Mouse (Mus musculus) limb, embryonic 14.5 days (tissue): ENCODE data around the gene Gm26897. TPM values are rescaled to one million over a fixed set of nuclear protein-coding genes. Genes with fewer than 3 reads are reported as not detected.

ENCODE experiments used
- ATAC-seq: fragments of 200-750 bp; cut with Nextera tagmentation; 2 replicates; pipeline ENCODE4 v1.8.0; 2017; ENCODE audit warnings: low read depth, moderate number of reproducible peaks, moderate TSS enrichment; ENCODE audit not compliant: low FRiP score
- DNase-seq: peaks from one replicate; pipeline ENCODE4 v3.0.0-alpha.2; 2015; ENCODE audit warnings: low spot score
- H3K27ac ChIP-seq: fragments of 300-500 bp; sonication (generic); replicated peaks from 2 replicates; pipeline ENCODE4 v1.5.1; 2014; ENCODE audit warnings: low read depth, mild to moderate bottlenecking, low read length, moderate library complexity, mixed read lengths
- H3K27me3 ChIP-seq: fragments of 300-500 bp; sonication (generic); 2 replicates; pipeline ENCODE4 v1.6.1; 2014; ENCODE audit warnings: low read length, mixed read lengths; ENCODE audit not compliant: control insufficient read depth, insufficient read depth
- H3K36me3 ChIP-seq: fragments of 300-500 bp; sonication (generic); 2 replicates; pipeline ENCODE4 v1.6.1; 2014; ENCODE audit warnings: mild to moderate bottlenecking, low read length, moderate library complexity, mixed read lengths; ENCODE audit not compliant: control insufficient read depth, insufficient read depth
- H3K4me1 ChIP-seq: fragments of 300-500 bp; sonication (generic); 2 replicates; pipeline ENCODE4 v1.6.1; 2014; ENCODE audit warnings: antibody characterized with exemption, low read length, mixed read lengths; ENCODE audit not compliant: control insufficient read depth, insufficient read depth
- H3K4me2 ChIP-seq: fragments of 300-500 bp; sonication (generic); replicated peaks from 2 replicates; pipeline ENCODE4 v1.6.1; 2014; ENCODE audit warnings: low read depth, mild to moderate bottlenecking, low read length, moderate library complexity; ENCODE audit not compliant: severe bottlenecking
- H3K4me3 ChIP-seq: fragments of 300-500 bp; sonication (generic); replicated peaks from 2 replicates; pipeline ENCODE4 v1.5.1; 2014; ENCODE audit warnings: low read length
- H3K9ac ChIP-seq: fragments of 300-500 bp; sonication (generic); 2 replicates; pipeline ENCODE4 v1.6.1; 2014; ENCODE audit warnings: mild to moderate bottlenecking, low read depth, low read length, moderate library complexity; ENCODE audit not compliant: severe bottlenecking
- H3K9me3 ChIP-seq: fragments of 300-500 bp; sonication (generic); 2 replicates; pipeline ENCODE4 v1.6.1; 2016; ENCODE audit warnings: low read length; ENCODE audit not compliant: control insufficient read depth
- POLR2A ChIP-seq: fragments of 200-500 bp; IDR thresholded peaks from 2 replicates; pipeline ENCODE4 v1.8.0; 2012; ENCODE audit warnings: inconsistent platforms, mild to moderate bottlenecking, moderate library complexity, borderline replicate concordance; ENCODE audit not compliant: insufficient read depth, insufficient read length; ENCODE audit errors: extremely low read depth
- WGBS: fragments of 180-500 bp; shearing (Covaris S2); extraction: QIAGEN DNeasy Blood & Tissue Kit; methylation state at CpG from one replicate; pipeline ENCODE4 v1.1.7; 2014; 5-methylcytosine and 5-hydroxymethylcytosine counted together
- polyA plus RNA-seq, 2 experiments: library from polyadenylated mRNA; depleted of rRNA in 1 of 2; stranded (reverse) in 1 of 2; unstranded in 1 of 2; fragments of >200 nt; fragmentation: Nextera tagmentation in 1 of 2; extraction: Ambion mirVana in 1 of 2; gene quantifications; 2 replicates each; pipeline versions ENCODE4 v1.2.1 to v1.2.3; 2012 to 2014

Gene Gm26897
- polyA plus RNA-seq, 2 experiments, result not detected

- no peak for DNase-seq
- H3K9ac ChIP-seq, result no peak overlapping the region
These were observed 27.9 kb downstream of the Gm26897 start for GRCm38 (mm10) chr5:111761574-111761973.

DNA sequence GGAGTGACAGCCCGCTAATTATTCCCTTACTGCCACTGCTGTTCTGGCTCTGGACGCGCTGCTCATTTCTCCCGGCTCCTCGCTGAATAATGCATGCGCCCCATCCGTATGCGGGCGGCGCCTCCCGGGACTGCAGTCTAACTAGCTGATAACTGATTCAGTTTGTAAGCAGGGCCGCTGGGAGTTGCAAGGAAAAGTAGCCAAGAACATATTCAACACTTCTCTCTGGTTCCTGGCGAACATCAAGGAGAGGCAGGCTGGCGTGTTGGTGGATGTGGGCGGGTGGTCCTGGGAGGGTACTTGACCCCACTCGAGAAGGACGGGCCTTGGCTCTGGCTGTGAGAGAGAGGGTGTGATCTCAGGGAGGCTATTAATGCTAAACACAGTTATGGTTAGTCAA is 28.4 kb downstream of the Gm26897 start:
- no peak for TF ChIP-seq POLR2A
- no peak for ATAC-seq
- H3K27me3 ChIP-seq, result 0 out of 2 replicates have a peak, but pooled peaks cover 7% of the 10 kb centered on the region

More at GRCm38 (mm10) chr5:111761574-111761973, 27.9 kb downstream of the Gm26897 start:
- peaks cover 11% of the 10 kb centered on the region for H3K4me1 ChIP-seq
- ATAC-seq, result no peak
- no peak for TF ChIP-seq POLR2A
- H3K4me2 ChIP-seq, result peak overlapping the region; percentile 46
- 0 out of 2 replicates have a peak overlapping the region, but pooled peaks have one; percentile 10 for H3K4me3 ChIP-seq
- 1% methylated on average over 12 of the region's 12 CpGs for WGBS
- H3K27me3 ChIP-seq, result 0 out of 2 replicates have a peak, but pooled peaks cover 7% of the 10 kb centered on the region
- H3K9me3 ChIP-seq, result no peaks in the 10 kb centered on the region
- H3K36me3 ChIP-seq, result no peaks in the 10 kb centered on the region
- no peak overlapping the region for H3K27ac ChIP-seq

DNA sequence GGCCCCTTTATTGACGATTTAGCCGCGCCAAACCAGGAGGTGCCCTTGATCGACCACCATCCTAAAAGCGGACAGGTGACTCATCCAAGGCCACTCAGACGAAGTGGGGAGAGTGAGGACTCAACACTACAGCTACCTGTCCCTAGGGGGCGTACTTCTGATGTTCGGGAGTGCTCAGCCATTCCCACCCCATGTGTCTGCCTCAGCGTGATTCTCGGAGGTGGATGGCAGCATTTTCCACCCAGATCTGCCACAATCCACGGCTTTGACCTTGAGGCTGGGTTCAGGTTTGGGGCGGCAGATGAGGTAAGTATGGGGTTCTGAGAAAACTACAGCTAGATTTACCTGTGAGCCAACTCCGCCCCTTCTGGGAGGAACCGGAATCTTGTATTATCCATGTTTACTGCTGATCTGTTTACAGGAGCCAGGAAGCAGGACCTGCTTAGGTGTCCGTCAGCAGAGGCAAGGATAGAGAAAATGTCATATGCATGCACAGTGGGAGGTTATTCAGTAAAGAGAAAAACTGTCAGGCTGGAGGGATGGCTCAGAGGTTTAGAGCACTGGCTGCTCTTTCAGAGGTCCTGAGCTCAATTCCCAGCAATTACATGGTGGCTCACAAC is 32.1 kb downstream of the Gm26897 start:
- 75% methylated on average over 15 of the region's 15 CpGs for WGBS
- peaks cover 21% of the 10 kb centered on the region for H3K4me1 ChIP-seq
- TF ChIP-seq POLR2A, result no peak
- no peaks in the 10 kb centered on the region for H3K9me3 ChIP-seq
- no peak overlapping the region for H3K9ac ChIP-seq
- ATAC-seq (no peak), DNase-seq (no peak)
- no peaks in the 10 kb centered on the region for H3K36me3 ChIP-seq
- H3K27me3 ChIP-seq, result 0 out of 2 replicates have a peak, but pooled peaks cover 7% of the 10 kb centered on the region
- no peak overlapping the region for H3K4me3 ChIP-seq
- no peak overlapping the region for H3K27ac ChIP-seq
- no peak overlapping the region for H3K4me2 ChIP-seq

More for the DNA sequence above, 28.4 kb downstream of the Gm26897 start:
- H3K9ac ChIP-seq, result no peak overlapping the region
- H3K4me2 ChIP-seq, result peak overlapping the region; percentile 46
- H3K9me3 ChIP-seq, result no peaks in the 10 kb centered on the region
- no peak overlapping the region for H3K27ac ChIP-seq
- 11% methylated on average over 17 of the region's 17 CpGs for WGBS
- peak; percentile 28 for DNase-seq
- H3K4me1 ChIP-seq, result peaks cover 11% of the 10 kb centered on the region
- no peaks in the 10 kb centered on the region for H3K36me3 ChIP-seq
- H3K4me3 ChIP-seq, result no peak overlapping the region

DNA sequence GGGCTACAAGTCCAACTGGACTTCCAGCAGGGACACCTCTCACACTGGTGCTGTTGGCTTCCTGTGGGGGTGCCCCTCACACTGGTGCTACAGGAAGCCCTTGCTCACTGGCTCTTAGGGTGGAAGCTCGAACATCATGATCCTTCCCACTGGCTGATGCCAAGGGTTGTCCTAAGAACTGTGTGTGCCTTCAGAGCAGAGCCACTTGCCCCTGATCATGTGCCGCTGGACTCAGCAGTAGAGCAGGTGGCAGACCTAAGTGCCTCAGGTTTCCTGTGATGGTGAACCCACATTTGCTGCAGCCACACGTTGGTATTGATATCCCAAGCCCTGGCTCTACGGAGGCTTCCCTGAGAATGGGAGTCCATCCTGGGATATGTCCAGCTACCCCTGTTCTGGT is 33.0 kb downstream of the Gm26897 start:
- ATAC-seq (no peak), DNase-seq (no peak)
- Histone ChIP-seq H3K9ac (no peak overlapping the region), H3K27me3 (0 out of 2 replicates have a peak, but pooled peaks cover 7% of the 10 kb centered on the region), H3K36me3 (no peaks in the 10 kb centered on the region), H3K9me3 (no peaks in the 10 kb centered on the region), H3K27ac (no peak overlapping the region), H3K4me2 (no peak overlapping the region), H3K4me3 (no peak overlapping the region), H3K4me1 (peaks cover 23% of the 10 kb centered on the region)
- TF ChIP-seq POLR2A, result no peak
- 87% methylated on average over 4 of the region's 4 CpGs for WGBS

GRCm38 (mm10) chr5:111770266-111770665 is 36.5 kb downstream of the Gm26897 start:
- Histone ChIP-seq H3K27me3 (no peaks in the 10 kb centered on the region), H3K9me3 (no peaks in the 10 kb centered on the region), H3K4me3 (no peak overlapping the region), H3K4me2 (peak overlapping the region; percentile 34), H3K4me1 (peaks cover 29% of the 10 kb centered on the region), H3K36me3 (no peaks in the 10 kb centered on the region), H3K9ac (peak overlapping the region; percentile 16), H3K27ac (peak overlapping the region; percentile 86)
- WGBS, result 5% methylated on average over 15 of the region's 15 CpGs
- DNase-seq (peak; percentile 74), ATAC-seq (peak; percentile 91)
- no peak for TF ChIP-seq POLR2A

DNA sequence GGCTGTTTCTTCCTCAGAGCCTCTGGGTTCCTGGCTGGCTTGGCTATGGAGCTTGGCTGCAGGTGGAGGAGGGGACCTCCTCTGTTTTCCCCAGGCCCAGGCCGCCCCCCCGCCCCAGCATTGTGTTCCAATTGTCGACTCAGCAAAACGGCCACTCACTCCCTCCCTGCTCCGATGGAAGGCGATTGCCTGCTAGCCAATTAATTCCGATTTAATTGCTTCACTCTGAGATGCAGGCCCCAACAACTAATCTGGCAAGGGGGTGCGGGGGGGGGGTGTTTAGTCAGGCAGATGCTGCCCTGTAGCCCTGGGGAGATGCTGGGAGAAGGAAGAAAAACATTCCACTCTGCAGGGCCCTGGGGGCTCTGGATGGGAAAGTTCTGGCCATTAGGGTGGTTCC is 38.4 kb downstream of the Gm26897 start:
- TF ChIP-seq POLR2A, result no peak
- Histone ChIP-seq H3K9me3 (no peaks in the 10 kb centered on the region), H3K9ac (no peak overlapping the region), H3K4me3 (no peak overlapping the region), H3K4me2 (no peak overlapping the region), H3K27ac (no peak overlapping the region), H3K4me1 (peaks cover 29% of the 10 kb centered on the region), H3K27me3 (no peaks in the 10 kb centered on the region), H3K36me3 (no peaks in the 10 kb centered on the region)
- DNase-seq (no peak), ATAC-seq (0 out of 2 replicates have a peak, but pooled peaks have one; percentile 27)
- 22% methylated on average over 8 of the region's 8 CpGs for WGBS
